Mouse (Mus musculus): Measurements from ENCODE around the gene Uox.

GRCm38 (mm10) chr3:146601205-146601604, 31.0 kb downstream of the Uox start:
- TF ChIP-seq GATA1 (IDR thresholded peaks at IDR 0.05; ENCODE audit: borderline replicate concordance, low read length) (no peak), FLI1 (IDR thresholded peaks at IDR 0.05; ENCODE audit: low read length) (no peak)
